Mouse (Mus musculus): ENCODE measurements around the gene Tjp3.

GRCm38 (mm10) chr10:81294442-81294841, 3.1 kb upstream of the Tjp3 start:
- TF ChIP-seq CTCF (IDR thresholded peaks at IDR 0.05; ENCODE audit: low read depth) (no peak), EP300 (optimal IDR thresholded peaks at IDR 0.05) (no peak)
